ENCODE assay signal across 8 mouse cellular contexts in genomic region chr3:136833893-136834292, GRCm38 (mm10).
DNase-seq lines count a peak whose midpoint lies in the region; ATAC-seq and TF ChIP-seq lines count a peak whose summit lies in the region.

No protein-coding gene starts in this region.

- intact Hi-C loops in gastrocnemius, postnatal 14 days (cut with DNase I; ENCODE audit: low total_unique reads), result no loop called here

- no peak for TF ChIP-seq CTCF in thymus, adult 2 months (IDR thresholded peaks at IDR 0.05; ENCODE audit: borderline replicate concordance, control insufficient read depth, extremely low read depth, insufficient read depth, low read length, poor library complexity)

- H3K27ac ChIP-seq in hindbrain, embryonic 15.5 days (replicated peaks), result peak overlapping the region; percentile 50; the same call in 1 of the 2 replicates
- no peak overlapping the region for H3K27ac ChIP-seq in thymus, adult 2 months (ENCODE audit: control insufficient read depth, insufficient read depth, low read length)

- H3K4me2 ChIP-seq in hindbrain, embryonic 15.5 days, result peak overlapping the region; percentile 31

- H3K4me1 ChIP-seq in hindbrain, embryonic 15.5 days (replicated peaks), result peaks cover 47% of the 10 kb centered on the region
- 0 out of 2 replicates have a peak, but pooled peaks cover 3% of the 10 kb centered on the region for H3K4me1 ChIP-seq in thymus, adult 2 months (replicated peaks; ENCODE audit: control insufficient read depth, insufficient read depth, low read length)

- H3K36me3 ChIP-seq in hindbrain, embryonic 15.5 days, result no peaks in the 10 kb centered on the region
- H3K36me3 ChIP-seq in thymus, adult 2 months (ENCODE audit: control insufficient read depth, insufficient read depth, low read length), result no peaks in the 10 kb centered on the region

- no peak overlapping the region for H3K9ac ChIP-seq in hindbrain, embryonic 15.5 days

- no peak overlapping the region for H3K4me3 ChIP-seq in hindbrain, embryonic 15.5 days
- no peak overlapping the region for H3K4me3 ChIP-seq in thymus, adult 2 months (ENCODE audit: control insufficient read depth, insufficient read depth, low read length)

- H3K27me3 ChIP-seq in hindbrain, embryonic 15.5 days, result no peaks in the 10 kb centered on the region
- no peaks in the 10 kb centered on the region for H3K27me3 ChIP-seq in thymus, adult 2 months (ENCODE audit: control insufficient read depth, insufficient read depth, low read length)

- peak; percentile 32 for DNase-seq in layer of hippocampus, adult 11-12 months (ENCODE audit: low spot score)
- DNase-seq in layer of hippocampus, postnatal 36 days, result no peak
- DNase-seq in cerebellum, adult 9-11 months, result peak; percentile 74
- peak; percentile 49 for DNase-seq in gastrocnemius, postnatal 14 days
- peak; percentile 10 for DNase-seq in lung, postnatal 25 days (ENCODE audit: low spot score)
- no peak for DNase-seq in B cell, adult 2 months
- DNase-seq in thymus, adult 2 months, result no peak

- TF ChIP-seq POLR2A in thymus, adult 2 months (IDR thresholded peaks at IDR 0.05; ENCODE audit: control insufficient read depth, extremely low read depth, insufficient read depth, low read length, poor library complexity), result no peak

- WGBS in hindbrain, embryonic 15.5 days, result 7% methylated on average over 5 of the region's 5 CpGs
- WGBS in thymus, adult 2 months, result 78% methylated on average over 5 of the region's 5 CpGs

- peak; percentile 50; the same call in 1 of the 2 replicates for ATAC-seq in hindbrain, embryonic 15.5 days (ENCODE audit: low FRiP score, low read depth)

- no peaks in the 10 kb centered on the region for H3K9me3 ChIP-seq in hindbrain, embryonic 15.5 days

Comparison
In these comparisons a context has a peak if more than half of its experiments do, and no peak if none do; other contexts are left out.
1. DNase-seq: peak in layer of hippocampus, adult 11-12 months (single experiment), cerebellum, adult 9-11 months (single experiment), gastrocnemius, postnatal 14 days (single experiment) and lung, postnatal 25 days (single experiment); none in layer of hippocampus, postnatal 36 days (0 of 2), B cell, adult 2 months (0 of 2) and thymus, adult 2 months (single experiment).